Mouse (Mus musculus) kidney, adult 18-20 months (tissue): ENCODE measurements around the gene Cdk7.

Experiments used
- DNase-seq: peaks from one replicate; pipeline ENCODE4 v3.0.0; 2021

Gene Cdk7

GRCm38 (mm10) chr13:100724051-100724754, 6.5 kb downstream of the Cdk7 start:
- no peak for DNase-seq

GRCm38 (mm10) chr13:100721656-100722055, 9.1 kb downstream of the Cdk7 start:
- DNase-seq = no peak

- no peak for DNase-seq
These were observed 15.3 kb downstream of the Cdk7 start for GRCm38 (mm10) chr13:100715467-100715866.

GRCm38 (mm10) chr13:100706206-100706605, 24.5 kb downstream of the Cdk7 start:
- no peak for DNase-seq

- peak; percentile 35 for DNase-seq
These were observed 27.3 kb downstream of the Cdk7 start for GRCm38 (mm10) chr13:100703468-100703867.

GRCm38 (mm10) chr13:100698866-100699265, 31.9 kb downstream of the Cdk7 start:
- no peak for DNase-seq

- no peak for DNase-seq
These were observed 33.2 kb downstream of the Cdk7 start for GRCm38 (mm10) chr13:100697541-100697940.

GRCm38 (mm10) chr13:100687513-100687912, 43.2 kb downstream of the Cdk7 start:
- no peak for DNase-seq

GRCm38 (mm10) chr13:100684355-100684754, 46.4 kb downstream of the Cdk7 start:
- no peak for DNase-seq

GRCm38 (mm10) chr13:100682837-100683236, 47.9 kb downstream of the Cdk7 start:
- DNase-seq = no peak

GRCm38 (mm10) chr13:100681615-100682014, 49.1 kb downstream of the Cdk7 start:
- DNase-seq = no peak

GRCm38 (mm10) chr13:100675936-100676635, 54.7 kb downstream of the Cdk7 start:
- DNase-seq = no peak

GRCm38 (mm10) chr13:100670181-100670741, 60.5 kb downstream of the Cdk7 start:
- DNase-seq = no peak

GRCm38 (mm10) chr13:100669291-100670022, 61.3 kb downstream of the Cdk7 start, which contains the start of gene Ccdc125:
Gene Ccdc125 (plus strand): TSS chr13:100669717.
- DNase-seq = peak; percentile 61

- peak; percentile 40 for DNase-seq
These were observed 70.8 kb downstream of the Cdk7 start for GRCm38 (mm10) chr13:100659864-100660456.

- DNase-seq = no peak
These were observed 72.6 kb downstream of the Cdk7 start for GRCm38 (mm10) chr13:100658091-100658490.
